Mouse (Mus musculus) adrenal gland, adult (tissue): ENCODE data around the gene Ddb2.

Experiments used
- DNase-seq, 2 experiments: peaks; one replicate each; pipeline ENCODE4 v3.0.0; 2022 to 2023; ENCODE audit warnings: low spot score in 1 of 2; ENCODE audit not compliant: inconsistent age in 2 of 2

Ddb2 gene

GRCm38 (mm10) chr2:91236601-91237510 is at the start of gene Ddb2:
Gene Ddb2 (minus strand): TSS chr2:91236982.
- peak; percentile 94 to 98 for DNase-seq

GRCm38 (mm10) chr2:91285885-91286505 is 49.2 kb upstream of the Ddb2 start:
- DNase-seq = peak; percentile 77 to 91

GRCm38 (mm10) chr2:91284375-91285199 is 47.8 kb upstream of the Ddb2 start:
- no peak for DNase-seq

- no peak for DNase-seq
These were observed 47.2 kb upstream of the Ddb2 start for GRCm38 (mm10) chr2:91283972-91284371.

- no peak for DNase-seq
These were observed 44.6 kb upstream of the Ddb2 start for GRCm38 (mm10) chr2:91281366-91281765.

GRCm38 (mm10) chr2:91279372-91279755 is 42.6 kb upstream of the Ddb2 start:
- DNase-seq = no peak

- DNase-seq = peak in 1 of 2 experiments; percentile 85
These were observed 42.1 kb upstream of the Ddb2 start for GRCm38 (mm10) chr2:91278749-91279371.

GRCm38 (mm10) chr2:91269687-91270133 is 32.9 kb upstream of the Ddb2 start:
- no peak for DNase-seq

- no peak for DNase-seq
These were observed 31.9 kb upstream of the Ddb2 start for GRCm38 (mm10) chr2:91268706-91269105.

- DNase-seq = no peak
These were observed 31.3 kb upstream of the Ddb2 start for GRCm38 (mm10) chr2:91268042-91268441.

- DNase-seq = peak; percentile 99
These were observed 28.2 kb upstream of the Ddb2 start, which contains the start of gene Arfgap2 for GRCm38 (mm10) chr2:91264711-91265681. Gene Arfgap2 (plus strand): TSS chr2:91264974.

- DNase-seq = peak in 1 of 2 experiments; percentile 76
These were observed 27.2 kb upstream of the Ddb2 start for GRCm38 (mm10) chr2:91263692-91264660.

- DNase-seq = no peak
These were observed 22.7 kb upstream of the Ddb2 start for GRCm38 (mm10) chr2:91259493-91259892.

- DNase-seq = peak in 1 of 2 experiments; percentile 76
These were observed 22.0 kb upstream of the Ddb2 start for GRCm38 (mm10) chr2:91258830-91259229.

- DNase-seq = peak in 1 of 2 experiments; percentile 74
These were observed 21.3 kb upstream of the Ddb2 start for GRCm38 (mm10) chr2:91258054-91258453.

GRCm38 (mm10) chr2:91257126-91257980 is 20.6 kb upstream of the Ddb2 start:
- peak; percentile 66 to 87 for DNase-seq
